ENCODE assay signal across 8 mouse cellular contexts in the genomic region with DNA sequence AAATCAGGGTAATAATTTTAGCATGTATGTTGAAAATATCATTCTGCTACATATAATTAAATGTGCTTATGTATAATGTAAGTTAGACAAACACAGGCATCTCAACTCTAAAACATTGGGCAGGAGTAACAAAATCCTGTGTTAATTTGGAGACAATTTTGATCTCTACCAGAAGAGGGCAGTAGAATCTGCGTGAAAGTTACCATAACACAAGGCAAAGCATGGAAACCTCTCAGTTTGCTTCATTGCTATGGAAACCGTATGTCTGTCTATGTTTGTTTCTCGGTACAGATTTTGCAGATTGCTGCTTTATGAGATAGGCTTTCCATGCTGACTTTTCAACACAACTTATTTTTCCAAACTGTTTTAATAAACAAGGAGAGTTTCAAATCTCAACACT.
DNase-seq lines count a peak whose midpoint lies in the region; TF ChIP-seq lines count a peak whose summit lies in the region.
"Had no signal": no experiment of that assay in that cellular context is flagged by ENCODE, and none has a peak within 500 bp of the region (broad histone marks: within the 10 kb centered on the region; RNA-seq: fewer than 3 reads in every experiment).

No protein-coding gene starts in this region.

- DNase-seq in layer of hippocampus, adult 9-11 months, result peak; percentile 17
- DNase-seq in layer of hippocampus, postnatal 25 days (ENCODE audit: extremely low spot score in 1 of 2, low spot score in 1 of 2), result no peak
- peak; percentile 26 for DNase-seq in ES-E14 (ENCODE audit: low read depth, low spot score)
- DNase-seq in brain, adult 2 months (ENCODE audit: low read depth, low spot score), result peak; percentile 87
- peak; percentile 79 for DNase-seq in hindlimb bud, embryonic 11.5 days (ENCODE audit: extremely low spot score, low read depth, low spot score)
- DNase-seq in retina, postnatal 7 days (ENCODE audit: low read depth, low spot score), result peak; percentile 32
- no peak for DNase-seq in thymus, postnatal 4 days

- H3K9me3 ChIP-seq in ES-E14 (ENCODE audit: control insufficient read depth, insufficient read depth, low read depth, low read length), result no peaks in the 10 kb centered on the region
- H3K9me3 ChIP-seq: stomach, embryonic 15.5 days had no signal

- H3K36me3 ChIP-seq in ES-E14 (ENCODE audit: control insufficient read depth, insufficient read depth, low read length, poor library complexity, severe bottlenecking), result no peaks in the 10 kb centered on the region
- H3K36me3 ChIP-seq: stomach, embryonic 15.5 days had no signal

- no peaks in the 10 kb centered on the region for H3K4me1 ChIP-seq in ES-E14 (ENCODE audit: control insufficient read depth in 2 of 2, insufficient read depth in 2 of 2, low read length in 2 of 2, poor library complexity in 1 of 2)
- H3K4me1 ChIP-seq: stomach, embryonic 15.5 days had no signal

- in situ Hi-C loops in ES-E14 (cut with MboI; ENCODE audit: low sequenced_read_pairs in 2 of 2, unreplicated experiment in 2 of 2), result loop anchor here in 1 of 2 experiments (25.0 kb wide), 1 partner anchor 197 kb away; the partner anchor contains the start of gene Dnah7a

- no peak overlapping the region for H3K27ac ChIP-seq in ES-E14 (ENCODE audit: insufficient read depth, low read depth, low read length, poor library complexity, severe bottlenecking)
- H3K27ac ChIP-seq: stomach, embryonic 15.5 days had no signal

- no peak overlapping the region for H3K4me3 ChIP-seq in ES-E14 (ENCODE audit: insufficient read depth in 1 of 2, low read depth in 1 of 2, low read length in 2 of 2, poor library complexity in 1 of 2, severe bottlenecking in 1 of 2)
- H3K4me3 ChIP-seq: stomach, embryonic 15.5 days had no signal

- no peak overlapping the region for H3K9ac ChIP-seq in ES-E14 (ENCODE audit: insufficient read depth, low read depth, low read length, poor library complexity, severe bottlenecking)
- H3K9ac ChIP-seq: stomach, embryonic 15.5 days had no signal

TF ChIP-seq in ES-E14, 5 proteins besides CTCF, POLR2A, EP300 and RAD21:
- TF ChIP-seq ZC3H11A (IDR thresholded peaks at IDR 0.05; ENCODE audit: borderline replicate concordance, low read depth, low read length) (peak; percentile 39; the same call in 1 of the 2 replicates), ZNF384 (IDR thresholded peaks at IDR 0.05; ENCODE audit: low read depth, low read length) (no peak)
TF ChIP-seq in ES-E14: peak in this region for 1.

Comparison
In these comparisons a context has a peak if more than half of its experiments do, and no peak if none do; other contexts are left out.
1. DNase-seq: peak in layer of hippocampus, adult 9-11 months (single experiment), ES-E14 (single experiment), brain, adult 2 months (single experiment), hindlimb bud, embryonic 11.5 days (single experiment) and retina, postnatal 7 days (single experiment); none in layer of hippocampus, postnatal 25 days (0 of 2) and thymus, postnatal 4 days (single experiment).